Mouse (Mus musculus) T-cell, adult 2 months (primary cell): ENCODE measurements at regions not wholly inside any gene's neighbourhood (a gene's known extent, or its start where the extent isn't known, plus 50 kb on each side); places are given as distances from the start of the nearest gene placed in this dataset.

Experiments
- DNase-seq: peaks from one replicate; pipeline ENCODE4 v3.0.0; 2022; ENCODE audit warnings: low spot score

DNA sequence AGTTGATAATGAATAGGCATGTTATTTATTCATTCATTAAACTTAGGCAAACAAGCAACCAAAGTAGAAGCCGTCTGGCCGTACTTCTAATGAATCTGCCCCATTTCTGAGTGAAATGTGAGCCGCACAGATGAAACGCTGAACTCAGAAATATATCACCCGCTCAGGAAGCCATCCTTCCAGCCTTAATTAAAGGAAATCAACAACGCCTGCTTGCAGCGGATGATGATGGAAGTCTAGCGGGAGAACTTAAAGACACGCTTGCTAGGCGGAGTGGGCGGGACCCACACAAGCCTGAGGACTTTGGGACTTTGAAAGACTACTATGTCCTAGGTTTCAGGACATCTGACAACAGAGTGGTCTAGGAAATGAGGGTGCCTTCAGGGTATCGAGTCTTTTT lies 117.7 kb upstream of the Xylt1 start:
- DNase-seq, result no peak

DNA sequence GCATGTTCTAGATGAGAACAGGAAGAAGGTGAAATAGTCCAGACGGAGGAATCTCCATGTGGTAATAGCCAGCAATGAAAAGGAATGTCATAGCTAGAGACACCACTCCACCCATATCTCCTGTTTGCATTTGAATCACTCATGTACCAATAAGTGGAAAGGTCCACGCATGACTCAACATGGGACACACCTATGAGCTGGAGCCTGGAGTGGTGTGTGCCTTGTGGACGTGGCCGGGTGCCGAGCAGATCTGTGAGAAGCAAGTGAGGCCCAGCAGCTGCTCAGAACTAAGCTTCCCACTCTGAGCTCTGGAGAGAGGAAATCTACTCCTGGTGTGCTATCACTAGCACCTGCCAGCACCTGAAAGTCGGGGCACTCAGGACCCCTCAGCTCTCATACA lies 116.4 kb upstream of the Xylt1 start:
- no peak for DNase-seq

DNA sequence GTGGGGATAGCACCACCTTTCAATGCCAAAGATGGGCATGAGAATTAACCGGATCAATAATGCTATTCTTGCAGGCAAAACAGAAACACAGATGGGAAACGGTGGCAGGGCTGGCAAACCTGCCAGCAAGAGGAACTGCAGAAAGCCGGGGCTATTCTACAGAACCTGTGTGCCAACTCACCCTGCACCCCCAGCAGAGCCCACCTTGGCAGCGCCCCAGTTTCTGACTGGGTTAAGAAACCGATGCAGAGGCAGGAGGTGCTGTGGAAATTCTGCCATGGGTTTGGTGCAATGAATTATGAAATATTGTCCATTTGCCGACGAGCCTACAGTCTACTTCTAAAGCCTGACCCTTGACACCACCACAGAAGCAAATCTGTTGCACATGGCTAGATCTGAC lies 112.7 kb upstream of the Xylt1 start:
- no peak for DNase-seq

DNA sequence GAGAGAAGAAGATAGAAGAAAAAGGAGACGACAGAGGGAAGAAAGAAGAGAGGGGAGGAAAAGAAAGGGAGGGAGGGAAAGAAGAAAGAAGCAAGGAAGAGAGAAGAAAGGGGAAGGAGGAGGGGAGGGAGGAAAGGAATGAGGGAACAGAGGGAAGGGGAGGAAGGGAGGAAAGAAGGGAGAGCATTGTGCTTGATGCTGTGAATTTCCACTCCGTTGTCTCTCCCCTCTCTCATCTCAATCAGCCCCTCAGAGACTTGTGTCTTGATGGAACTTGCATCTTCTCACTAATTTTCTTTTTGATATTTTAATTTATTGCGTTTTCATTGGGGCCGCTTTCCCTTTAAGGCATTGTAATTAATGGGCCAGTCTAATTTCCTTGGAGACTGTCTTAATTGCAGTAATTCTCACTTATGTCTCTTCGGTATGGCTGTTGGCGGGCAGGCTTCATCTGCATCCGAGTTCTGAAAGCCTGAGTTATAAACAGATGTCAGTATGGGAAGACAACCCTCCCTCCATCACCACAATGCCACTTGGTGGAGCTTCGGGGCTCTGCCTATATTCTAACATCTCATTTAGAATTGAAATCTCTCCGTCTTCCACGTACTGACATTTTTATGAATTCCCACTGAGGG lies 111.4 kb upstream of the Xylt1 start:
- no peak for DNase-seq

DNA sequence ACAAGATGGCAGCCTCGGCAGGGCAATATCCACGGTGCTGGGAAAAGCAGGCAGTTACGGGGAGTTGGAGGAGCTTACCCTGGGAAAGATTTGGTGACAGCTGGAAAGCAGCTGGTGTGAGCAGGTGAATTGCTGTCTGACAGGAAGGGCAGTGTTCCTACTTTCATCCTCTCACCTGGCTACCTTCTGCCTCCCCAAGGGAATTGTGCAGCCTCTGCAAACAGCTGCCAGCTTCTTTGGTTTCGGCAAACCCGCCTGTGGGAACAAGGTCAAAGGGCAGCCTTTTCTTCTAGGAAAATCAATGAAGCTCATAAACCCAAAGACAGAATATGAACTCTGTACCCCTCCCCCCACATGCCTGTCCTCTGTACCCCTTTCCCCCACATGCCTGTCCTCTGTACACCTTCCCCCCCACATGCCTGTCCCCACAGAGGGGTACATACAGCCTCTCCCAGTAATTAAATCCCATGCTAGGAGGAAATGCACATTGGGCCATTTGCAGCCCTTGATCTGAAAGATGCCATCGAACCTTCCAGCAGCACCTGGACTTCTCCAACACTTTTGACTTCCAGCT lies 102.3 kb upstream of the Xylt1 start:
- DNase-seq, result no peak

DNA sequence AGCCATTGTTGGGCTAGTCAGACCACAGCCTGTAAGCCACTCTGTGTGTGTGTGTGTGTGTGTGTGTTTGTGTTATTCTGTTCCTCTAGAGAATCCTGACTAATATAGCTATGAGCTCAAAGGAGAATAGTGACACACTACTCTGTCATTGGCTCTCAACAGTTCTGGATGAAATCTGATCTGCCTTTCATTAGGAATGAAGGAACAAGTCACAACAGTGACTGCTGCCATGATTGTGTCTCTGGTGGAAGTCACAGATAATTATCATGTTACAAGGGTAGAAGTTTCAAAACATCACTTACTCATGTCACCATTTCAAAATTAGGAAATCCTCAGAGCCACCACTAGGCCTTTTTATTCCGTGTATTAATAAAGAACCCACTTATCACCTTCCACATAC lies 98.6 kb upstream of the Xylt1 start:
- no peak for DNase-seq

DNA sequence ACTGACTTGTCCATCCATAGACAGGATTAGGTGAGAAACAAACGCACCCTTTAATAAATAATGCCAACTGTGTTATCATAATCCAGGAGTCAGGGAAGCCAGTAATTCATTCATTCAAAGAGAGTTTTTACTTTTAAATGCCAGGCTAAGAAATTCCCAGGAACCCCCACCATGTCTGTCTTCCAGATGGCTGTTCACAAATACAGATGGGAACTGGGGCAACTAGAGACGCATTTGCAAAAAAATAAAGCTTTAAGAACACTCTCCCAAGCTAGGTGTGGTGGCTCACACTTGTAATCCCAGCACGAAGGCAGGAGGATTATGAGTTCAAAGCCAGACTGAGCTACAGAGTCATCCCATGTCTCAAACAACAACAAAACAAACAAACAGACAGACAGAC lies 95.6 kb upstream of the Xylt1 start:
- no peak for DNase-seq

DNA sequence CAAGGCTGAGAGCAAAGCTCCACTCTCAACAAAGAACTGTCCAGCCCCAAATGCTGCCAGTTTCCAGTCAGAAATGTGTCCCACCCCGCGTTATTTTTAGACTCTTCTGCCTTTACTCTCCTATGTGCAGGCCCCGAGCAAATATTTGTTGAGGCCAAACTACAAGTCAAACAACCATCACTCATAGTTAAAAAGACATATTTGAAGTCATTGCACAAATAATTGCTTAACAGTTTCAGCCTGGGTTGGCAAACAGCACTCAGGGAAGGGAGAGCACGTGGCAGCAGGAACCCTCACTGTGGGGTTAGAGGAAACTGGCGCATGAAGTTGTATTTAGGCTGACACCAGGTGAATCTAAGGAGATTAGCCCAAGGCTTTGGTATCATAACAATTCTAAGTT lies 94.8 kb upstream of the Xylt1 start:
- DNase-seq, result no peak

DNA sequence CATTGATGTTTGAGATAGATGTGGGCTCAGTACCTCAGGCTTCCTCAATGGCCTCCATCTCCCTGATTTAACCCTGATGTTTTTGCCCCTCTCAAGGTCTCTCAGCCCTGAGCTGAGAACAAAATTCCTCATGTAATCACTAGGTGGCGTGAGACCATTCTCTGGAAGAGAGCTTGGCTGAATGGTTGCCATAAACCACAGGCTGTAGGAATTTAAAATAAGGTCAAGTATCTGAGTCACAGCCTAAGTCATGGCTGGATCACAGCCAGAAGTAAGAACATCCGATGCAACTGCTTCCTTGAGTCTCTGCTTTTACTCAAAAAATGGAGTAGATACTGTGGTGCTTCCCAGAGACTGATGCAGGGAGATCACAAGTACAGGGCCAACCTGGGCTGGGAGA lies 77.1 kb upstream of the Xylt1 start:
- no peak for DNase-seq

DNA sequence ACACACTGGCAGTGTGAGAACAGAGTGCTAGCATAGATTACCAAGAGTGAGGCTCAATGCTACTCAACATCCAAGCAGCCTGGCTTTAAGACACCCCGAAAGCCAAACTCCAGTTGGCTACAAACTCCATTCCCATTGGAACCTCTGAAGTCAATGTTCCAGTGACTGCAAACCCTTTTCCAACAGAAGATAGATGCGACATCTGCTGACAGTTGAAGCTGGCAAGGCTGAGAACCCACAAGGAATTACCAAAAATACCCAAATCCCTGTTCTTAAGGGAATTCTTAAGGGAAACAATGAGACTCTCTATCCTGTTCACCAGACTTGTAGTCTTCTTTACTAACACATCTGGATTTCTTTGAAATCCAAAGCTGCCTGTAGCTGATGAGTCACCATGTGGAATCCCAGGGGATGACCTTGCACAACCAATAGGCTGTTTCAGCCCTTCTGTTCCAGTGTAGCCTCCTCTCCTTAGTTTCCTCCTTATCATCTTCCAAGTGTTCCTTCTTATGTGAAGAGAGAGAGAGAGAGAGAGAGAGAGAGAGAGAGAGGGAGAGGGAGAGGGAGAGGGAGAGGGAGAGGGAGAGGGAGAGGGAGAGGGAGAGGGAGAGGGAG lies 70.1 kb upstream of the Xylt1 start:
- DNase-seq, result no peak

DNA sequence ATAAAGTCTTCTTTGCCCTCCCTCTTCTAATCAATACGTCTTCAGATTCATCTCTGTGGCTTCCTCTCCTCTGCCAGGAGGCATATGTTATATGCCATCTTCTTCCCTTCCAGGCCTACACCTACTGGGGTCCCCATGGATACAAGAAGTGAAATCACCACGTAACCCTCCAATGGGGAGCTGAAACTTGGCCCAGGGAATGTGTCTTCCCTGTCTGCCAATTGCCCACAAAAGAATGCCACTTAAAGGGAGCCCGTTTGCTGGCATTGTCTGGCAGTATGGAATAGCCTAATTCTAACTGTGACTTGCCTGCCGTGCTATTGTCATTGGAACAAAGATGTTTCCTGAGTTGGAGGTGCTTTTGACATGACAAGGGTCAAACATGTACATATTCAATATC lies 69.5 kb upstream of the Xylt1 start:
- DNase-seq, result no peak

DNA sequence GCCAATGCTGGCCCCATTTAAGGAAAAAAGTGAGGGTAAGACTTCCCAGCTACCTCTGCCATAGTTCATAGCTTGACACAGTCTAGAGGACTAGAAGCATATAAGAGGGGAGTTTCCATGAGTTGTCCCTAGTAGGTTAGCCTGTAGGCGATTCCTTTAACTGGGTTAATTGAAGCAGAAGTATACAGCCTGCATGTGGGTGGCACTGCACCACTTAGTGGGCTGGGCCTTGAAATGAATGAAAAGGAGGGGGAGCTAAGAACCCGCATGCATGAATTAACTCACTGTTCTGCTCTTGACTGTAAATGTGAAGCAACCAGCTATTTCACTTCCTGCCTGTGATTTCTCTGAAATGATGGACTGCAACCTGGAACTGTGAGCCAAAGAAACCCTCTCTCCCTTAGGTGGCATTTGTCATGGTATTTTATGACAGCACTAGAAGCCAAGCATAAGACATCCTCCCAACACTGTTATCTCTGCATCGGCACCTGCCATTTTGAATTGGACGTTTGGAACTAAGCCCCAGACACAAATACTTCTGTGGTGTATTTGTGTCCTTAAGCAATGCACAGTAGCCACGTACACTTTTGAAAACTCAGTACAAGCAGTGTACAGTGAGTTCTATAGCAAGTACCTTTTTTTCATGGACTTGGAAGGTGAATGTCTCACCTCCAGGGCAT lies 64.5 kb upstream of the Xylt1 start:
- DNase-seq, result no peak

DNA sequence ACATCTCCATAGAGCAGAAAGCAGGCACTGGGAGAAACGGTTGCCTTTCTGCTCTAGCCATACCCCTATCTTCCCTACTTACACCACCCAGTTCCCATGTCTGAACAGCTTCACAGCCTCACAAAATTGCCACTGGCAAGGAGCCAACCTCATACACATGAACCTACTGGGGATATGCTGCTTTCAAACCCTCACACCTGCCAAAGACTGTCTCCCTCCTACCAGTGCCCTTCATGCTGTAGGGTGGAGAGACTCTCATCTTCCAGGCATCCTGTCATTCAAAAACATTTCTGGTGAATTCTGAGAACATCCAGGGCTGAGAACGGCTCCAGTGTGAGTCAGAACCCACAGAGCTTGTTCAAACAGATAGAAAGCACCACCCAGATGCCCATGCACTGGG lies 63.4 kb upstream of the Xylt1 start:
- no peak for DNase-seq

DNA sequence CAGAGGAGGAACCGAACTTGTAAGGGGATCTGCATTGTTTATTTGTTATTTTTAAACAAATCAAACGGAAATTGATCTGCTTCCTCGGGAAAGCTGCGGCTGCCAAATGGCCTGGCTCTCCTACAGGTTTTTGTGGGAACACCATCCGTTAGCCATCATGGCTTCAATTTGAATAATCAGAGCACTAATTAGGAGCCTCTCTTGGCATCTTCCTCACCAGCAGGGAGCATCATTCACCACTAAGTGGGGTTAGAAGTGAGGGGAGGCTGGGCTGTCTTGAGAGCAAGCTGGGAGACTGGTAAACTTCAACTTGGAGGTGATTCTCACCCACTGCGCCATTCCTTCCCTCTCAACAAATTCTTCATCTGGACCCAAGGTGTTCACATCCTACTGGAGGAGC lies 60.2 kb upstream of the Xylt1 start:
- DNase-seq, result no peak
